Mouse (Mus musculus) myocyte (in vitro differentiated cells): Measurements from ENCODE around the gene Gm20388.

Source experiments
- POLR2A ChIP-seq: IDR thresholded peaks from one replicate; pipeline ENCODE4 v1.6.1; 2011; ENCODE audit warnings: low read depth, mild to moderate bottlenecking, control low read depth, moderate library complexity; ENCODE audit not compliant: insufficient read length
- POLR2AphosphoS2 ChIP-seq: IDR thresholded peaks from one replicate; pipeline ENCODE4 v1.6.1; 2011; ENCODE audit warnings: low read depth, control low read depth; ENCODE audit not compliant: insufficient read length
- TCF12 ChIP-seq: IDR thresholded peaks from one replicate; pipeline ENCODE4 v1.6.1; 2011; ENCODE audit warnings: mild to moderate bottlenecking, control low read depth; ENCODE audit not compliant: poor library complexity, insufficient read depth, severe bottlenecking

GRCm38 (mm10) chr8:120673298-120673697, 762.7 kb downstream of the Gm20388 start:
- TF ChIP-seq TCF12 (no peak), POLR2A (no peak), POLR2AphosphoS2 (no peak)
